Mouse (Mus musculus): ENCODE measurements around the gene Asic2.

The Asic2 gene

GRCm38 (mm10) chr11:81965653-81966625 lies 2.3 kb downstream of the Asic2 start:
- intact Hi-C loops (cut with DNase I) = no loop called here

GRCm38 (mm10) chr11:81964561-81964960 lies 3.7 kb downstream of the Asic2 start:
- intact Hi-C loops (cut with DNase I) = no loop called here

GRCm38 (mm10) chr11:81954398-81954797 lies 13.9 kb downstream of the Asic2 start:
- intact Hi-C loops (cut with DNase I) = no loop called here

- intact Hi-C loops (cut with DNase I) = no loop called here
Observed at GRCm38 (mm10) chr11:81948021-81948420, 20.2 kb downstream of the Asic2 start.

- intact Hi-C loops (cut with DNase I) = loop anchor here (5.0 kb wide), 1 partner anchor 50 kb away; no protein-coding TSS in a partner anchor
Observed at GRCm38 (mm10) chr11:81942167-81942566, 26.1 kb downstream of the Asic2 start.

- intact Hi-C loops (cut with DNase I) = loop anchor here (5.0 kb wide), 1 partner anchor 49 kb away; no protein-coding TSS in a partner anchor
Observed at GRCm38 (mm10) chr11:81940988-81941387, 27.3 kb downstream of the Asic2 start.

- intact Hi-C loops (cut with DNase I) = no loop called here
Observed at GRCm38 (mm10) chr11:81937516-81937915, 30.7 kb downstream of the Asic2 start.

GRCm38 (mm10) chr11:81926393-81926792 lies 41.9 kb downstream of the Asic2 start:
- intact Hi-C loops (cut with DNase I) = no loop called here

GRCm38 (mm10) chr11:81923626-81924025 lies 44.6 kb downstream of the Asic2 start:
- intact Hi-C loops (cut with DNase I) = no loop called here

GRCm38 (mm10) chr11:81923096-81923495 lies 45.2 kb downstream of the Asic2 start:
- intact Hi-C loops (cut with DNase I) = no loop called here

GRCm38 (mm10) chr11:81915501-81915900 lies 52.8 kb downstream of the Asic2 start:
- intact Hi-C loops (cut with DNase I) = no loop called here

GRCm38 (mm10) chr11:81913071-81913470 lies 55.2 kb downstream of the Asic2 start:
- intact Hi-C loops (cut with DNase I) = no loop called here

GRCm38 (mm10) chr11:81909397-81909894 lies 58.8 kb downstream of the Asic2 start:
- intact Hi-C loops (cut with DNase I) = no loop called here

GRCm38 (mm10) chr11:81908760-81909159 lies 59.5 kb downstream of the Asic2 start:
- intact Hi-C loops (cut with DNase I) = no loop called here

- intact Hi-C loops (cut with DNase I) = no loop called here
Observed at GRCm38 (mm10) chr11:81902318-81902717, 65.9 kb downstream of the Asic2 start.

- intact Hi-C loops (cut with DNase I) = no loop called here
Observed at GRCm38 (mm10) chr11:81897547-81898354, 70.5 kb downstream of the Asic2 start.

GRCm38 (mm10) chr11:81896511-81896910 lies 71.7 kb downstream of the Asic2 start:
- intact Hi-C loops (cut with DNase I) = no loop called here

- intact Hi-C loops (cut with DNase I) = no loop called here
Observed at GRCm38 (mm10) chr11:81871506-81872213, 96.6 kb downstream of the Asic2 start.

GRCm38 (mm10) chr11:81865661-81866382 lies 102.4 kb downstream of the Asic2 start:
- intact Hi-C loops (cut with DNase I) = no loop called here

GRCm38 (mm10) chr11:81860250-81860972 lies 107.8 kb downstream of the Asic2 start, which contains the start of gene 5530401A14Rik:
TSS of gene 5530401A14Rik (plus strand) at chr11:81860673.
- intact Hi-C loops (cut with DNase I) = no loop called here

Data from adrenal gland (tissue).